Mouse (Mus musculus) small intestine, adult 2 months (tissue): Measurements from ENCODE around the gene Togaram2.

Experiments
- CTCF ChIP-seq: fragments of 200-500 bp; IDR thresholded peaks from 2 replicates; pipeline ENCODE4 v1.5.1; 2012; ENCODE audit warnings: low read depth, mild to moderate bottlenecking, control low read depth, inconsistent platforms, low read length, moderate library complexity, mixed read lengths; ENCODE audit not compliant: insufficient replicate concordance, insufficient read length; ENCODE audit errors: extremely low read depth
- POLR2A ChIP-seq: fragments of 200-500 bp; IDR thresholded peaks from 2 replicates; pipeline ENCODE4 v1.6.1; 2012; ENCODE audit warnings: low read depth, mild to moderate bottlenecking, control low read depth, inconsistent platforms, low read length, moderate library complexity

- no peak for TF ChIP-seq CTCF
- TF ChIP-seq POLR2A: no peak
These were observed 57.6 kb downstream of the Togaram2 start for GRCm38 (mm10) chr17:71730655-71731054.
